Mouse (Mus musculus) midbrain, postnatal 0 days (tissue): ENCODE results near the gene Platr25. TPM values are rescaled to one million over a fixed set of nuclear protein-coding genes. Genes with fewer than 3 reads are reported as not detected.
"Not testable (repeated sequence)": the region's sequence is repeated elsewhere in the genome, so short reads cannot be mapped to it uniquely, and the experiment has no call there.

Experiments
- ATAC-seq: fragments of 200-750 bp; cut with Nextera tagmentation; 2 replicates; pipeline ENCODE4 v1.8.0; 2017; ENCODE audit warnings: moderate number of reproducible peaks, mild to moderate bottlenecking, moderate TSS enrichment, moderate library complexity; ENCODE audit not compliant: low FRiP score
- DNase-seq: peaks from one replicate; pipeline ENCODE4 v3.0.0-alpha.2; 2015; ENCODE audit warnings: low spot score
- H3K27ac ChIP-seq: fragments of 300-500 bp; sonication (generic); 2 replicates; pipeline ENCODE4 v1.5.1; 2014; ENCODE audit warnings: low read depth, mild to moderate bottlenecking, low read length, mixed read lengths
- H3K27me3 ChIP-seq: fragments of 300-500 bp; sonication (generic); 2 replicates; pipeline ENCODE4 v1.6.1; 2014; ENCODE audit warnings: low read length, control low read depth, mixed read lengths; ENCODE audit not compliant: insufficient read depth
- H3K36me3 ChIP-seq: fragments of 300-500 bp; sonication (generic); 2 replicates; pipeline ENCODE4 v1.6.1; 2014; ENCODE audit warnings: low read length, control low read depth, mixed read lengths; ENCODE audit not compliant: insufficient read depth
- H3K4me1 ChIP-seq: fragments of 300-500 bp; sonication (generic); 2 replicates; pipeline ENCODE4 v1.6.1; 2014; ENCODE audit warnings: mild to moderate bottlenecking, control low read depth, antibody characterized with exemption, low read length, mixed read lengths; ENCODE audit not compliant: insufficient read depth
- H3K4me2 ChIP-seq: fragments of 300-500 bp; sonication (generic); 2 replicates; pipeline ENCODE4 v1.6.1; 2014; ENCODE audit warnings: low read depth, mild to moderate bottlenecking, low read length, mixed read lengths; ENCODE audit not compliant: poor library complexity, severe bottlenecking
- H3K4me3 ChIP-seq: fragments of 300-500 bp; sonication (generic); 2 replicates; pipeline ENCODE4 v1.5.1; 2014; ENCODE audit warnings: low read depth, mild to moderate bottlenecking, low read length, moderate library complexity
- H3K9ac ChIP-seq: fragments of 300-500 bp; sonication (generic); replicated peaks from 2 replicates; pipeline ENCODE4 v1.6.1; 2014; ENCODE audit warnings: mild to moderate bottlenecking, low read length, moderate library complexity, mixed read lengths; ENCODE audit not compliant: poor library complexity, severe bottlenecking
- H3K9me3 ChIP-seq: fragments of 300-500 bp; sonication (generic); 2 replicates; pipeline ENCODE4 v1.6.1; 2016; ENCODE audit warnings: low read length, control low read depth
- CTCF ChIP-seq: IDR thresholded peaks from 2 replicates; pipeline ENCODE4 v1.5.1; 2016; ENCODE audit warnings: antibody characterized with exemption, mild to moderate bottlenecking
- WGBS: fragments of 180-500 bp; shearing (Covaris S2); extraction: QIAGEN DNeasy Blood & Tissue Kit; methylation state at CpG from one replicate; pipeline ENCODE4 v1.1.7; 2014; 5-methylcytosine and 5-hydroxymethylcytosine counted together
- polyA plus RNA-seq: library from polyadenylated mRNA; unstranded; fragments of >200 nt; fragmentation: Nextera tagmentation; extraction: Ambion mirVana; gene quantifications from 2 replicates; pipeline ENCODE4 v1.2.1, GENCODE M21; 2015
- total RNA-seq: library from RNA; depleted of rRNA; stranded (reverse); fragments of >200 nt; gene quantifications from 2 replicates; pipeline ENCODE4 v1.2.3, GENCODE M21; 2014

The Platr25 gene
- total and polyA plus RNA-seq, 2 experiments from 2014 or later = 15.0 to 17.1 TPM

DNA sequence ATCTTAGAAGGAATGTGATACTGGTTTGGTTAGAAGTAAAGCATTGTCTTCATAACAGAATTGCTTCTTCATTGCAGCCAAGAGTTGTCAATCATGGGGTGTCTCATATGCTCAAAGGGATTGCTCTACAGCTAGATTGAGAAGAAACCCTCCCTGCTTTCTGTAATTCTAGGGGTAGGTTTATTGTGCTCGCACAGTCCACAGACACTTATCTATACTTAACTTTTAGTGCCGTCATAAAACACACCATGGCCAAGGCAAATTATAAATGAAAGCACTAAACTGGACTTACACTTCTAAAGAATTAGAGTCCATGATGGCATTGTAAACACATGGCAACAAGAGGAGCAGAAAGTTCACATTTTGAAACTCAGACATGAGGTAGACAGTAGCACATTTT, 27.2 kb downstream of the Platr25 start:
- Histone ChIP-seq H3K27ac (no peak overlapping the region), H3K36me3 (no peaks in the 10 kb centered on the region), H3K27me3 (no peaks in the 10 kb centered on the region), H3K9me3 (no peaks in the 10 kb centered on the region), H3K4me2 (no peak overlapping the region), H3K4me3 (no peak overlapping the region), H3K4me1 (no peaks in the 10 kb centered on the region), H3K9ac (no peak overlapping the region)
- ATAC-seq = no peak
- DNase-seq = no peak
- TF ChIP-seq CTCF = no peak
- 96% methylated on average over 2 of the region's 2 CpGs for WGBS

- not testable (repeated sequence) for H3K4me2 ChIP-seq, H3K27ac ChIP-seq, H3K27me3 ChIP-seq, DNase-seq, H3K4me1 ChIP-seq, H3K9ac ChIP-seq, H3K9me3 ChIP-seq, ATAC-seq, H3K36me3 ChIP-seq, H3K4me3 ChIP-seq
- WGBS = 95% methylated on average over 8 of the region's 8 CpGs
Measured at GRCm38 (mm10) chr13:62712611-62713010, 47.9 kb downstream of the Platr25 start.

- Histone ChIP-seq H3K4me3 (peak overlapping the region; percentile 40), H3K4me2 (peak overlapping the region; percentile 36)
- not testable (repeated sequence) for H3K27me3 ChIP-seq, H3K4me1 ChIP-seq, H3K9ac ChIP-seq, H3K27ac ChIP-seq, H3K9me3 ChIP-seq, DNase-seq, H3K36me3 ChIP-seq
- WGBS = 16% methylated on average over 4 of the region's 4 CpGs
- 0 out of 2 replicates have a peak, but pooled peaks have one; percentile 44 for ATAC-seq
Measured at GRCm38 (mm10) chr13:62685287-62685648, 75.2 kb downstream of the Platr25 start.

DNA sequence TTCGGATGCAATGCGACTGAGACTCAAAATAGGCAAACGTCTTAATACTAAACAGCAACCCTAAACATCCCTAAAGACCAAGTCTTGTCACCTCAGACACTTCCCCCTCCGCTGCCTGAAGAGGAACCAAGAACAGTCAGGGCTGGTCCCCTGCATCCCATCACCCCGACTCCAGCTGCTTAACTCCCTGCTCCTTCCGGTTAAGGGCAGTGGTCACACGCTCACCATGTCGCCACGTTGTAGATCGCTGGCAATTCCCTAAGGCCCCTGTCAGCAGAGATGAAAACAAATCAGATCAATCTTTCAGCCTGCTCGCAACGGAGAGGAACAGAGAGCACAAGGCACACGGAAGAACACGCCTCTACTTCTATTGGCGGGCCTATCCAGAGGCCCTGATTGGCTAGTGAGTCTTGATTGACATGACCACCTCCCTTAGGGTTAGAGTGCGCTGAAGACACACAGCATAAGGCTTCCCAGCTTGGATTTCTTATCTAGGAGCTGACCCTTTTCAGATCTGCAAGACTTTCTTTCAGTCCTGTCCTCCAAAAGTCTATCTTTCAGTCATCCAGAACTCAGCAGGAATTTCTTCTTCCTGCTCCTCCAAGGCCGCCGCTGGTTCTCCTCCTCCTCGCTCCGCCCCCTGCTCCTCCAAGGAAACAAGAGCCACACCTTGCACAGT, 75.8 kb downstream of the Platr25 start:
- DNase-seq = peak; percentile 16
- ATAC-seq = peak; percentile 98
- H3K9me3 ChIP-seq, H3K4me1 ChIP-seq, H3K27me3 ChIP-seq, H3K27ac ChIP-seq, H3K36me3 ChIP-seq: not testable (repeated sequence)
- Histone ChIP-seq H3K4me2 (peak overlapping the region; percentile 40), H3K9ac (0 out of 2 replicates have a peak overlapping the region, but pooled peaks have one; percentile 24), H3K4me3 (peak overlapping the region; percentile 40)
- 2% methylated on average over 15 of the region's 20 CpGs for WGBS

- no peaks in the 10 kb centered on the region for H3K4me1 ChIP-seq
- peak overlapping the region; percentile 46 for H3K4me3 ChIP-seq
- DNase-seq (no peak), ATAC-seq (peak; percentile 87)
- peaks cover 4% of the 10 kb centered on the region; the same call in 1 of the 2 replicates for H3K9me3 ChIP-seq
- peak overlapping the region; percentile 56; the same call in 1 of the 2 replicates for H3K9ac ChIP-seq
- no peak for TF ChIP-seq CTCF
- 19% methylated on average over 8 of the region's 8 CpGs for WGBS
- no peaks in the 10 kb centered on the region for H3K27me3 ChIP-seq
- peak overlapping the region; percentile 49 for H3K4me2 ChIP-seq
- no peaks in the 10 kb centered on the region for H3K36me3 ChIP-seq
- H3K27ac ChIP-seq = no peak overlapping the region
Measured at GRCm38 (mm10) chr13:62653369-62653743, 107.2 kb downstream of the Platr25 start.

DNA sequence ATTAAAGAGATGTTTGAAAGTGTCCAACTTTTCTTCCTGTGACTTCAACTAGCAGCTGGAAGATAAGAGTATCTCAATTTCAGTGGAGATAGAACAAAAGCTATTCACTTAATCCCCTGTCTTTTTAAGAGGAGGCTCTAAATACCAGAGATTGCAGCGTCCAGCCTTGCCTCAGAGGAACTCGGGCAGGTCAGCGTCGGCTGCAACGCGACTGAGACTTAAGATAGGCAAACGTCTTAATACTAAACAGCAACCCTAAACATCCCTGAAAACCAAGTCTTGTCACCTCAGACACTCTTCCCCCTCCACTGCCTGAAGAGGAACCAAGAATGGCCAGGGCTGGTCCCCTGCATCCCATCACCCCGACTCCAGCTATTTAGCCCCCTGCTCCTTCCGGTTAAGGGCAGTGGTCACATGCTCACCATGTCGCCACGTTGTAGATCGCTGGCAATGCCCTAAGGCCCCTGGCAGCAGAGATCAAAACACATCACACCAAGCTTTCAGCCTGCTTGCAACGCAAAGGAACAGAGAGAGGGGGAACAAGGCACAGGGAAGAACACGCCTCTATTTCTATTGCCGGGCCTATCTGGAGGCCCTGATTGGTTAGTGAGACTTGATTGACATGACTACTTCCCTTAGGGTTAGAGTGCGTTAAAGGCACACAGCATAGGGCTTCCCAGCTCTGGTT, 107.7 kb downstream of the Platr25 start:
- not testable (repeated sequence) for H3K4me1 ChIP-seq, H3K9me3 ChIP-seq, H3K27me3 ChIP-seq, H3K36me3 ChIP-seq, H3K27ac ChIP-seq
- H3K9ac ChIP-seq = peak overlapping the region; percentile 56; the same call in 1 of the 2 replicates
- ATAC-seq (peak; percentile 98), DNase-seq (peak; percentile 89)
- 2% methylated on average over 16 of the region's 16 CpGs for WGBS
- H3K4me2 ChIP-seq = peak overlapping the region; percentile 49
- peak overlapping the region; percentile 46 for H3K4me3 ChIP-seq
